Mouse (Mus musculus): ENCODE measurements around the gene Obox8.

Gene Obox8

GRCm38 (mm10) chr7:14333457-14333856 is at the start of gene Obox8:
Gene Obox8, minus strand, starts transcription at chr7:14333557.
- no peak for DNase-seq (ENCODE audit: low spot score)

DNA sequence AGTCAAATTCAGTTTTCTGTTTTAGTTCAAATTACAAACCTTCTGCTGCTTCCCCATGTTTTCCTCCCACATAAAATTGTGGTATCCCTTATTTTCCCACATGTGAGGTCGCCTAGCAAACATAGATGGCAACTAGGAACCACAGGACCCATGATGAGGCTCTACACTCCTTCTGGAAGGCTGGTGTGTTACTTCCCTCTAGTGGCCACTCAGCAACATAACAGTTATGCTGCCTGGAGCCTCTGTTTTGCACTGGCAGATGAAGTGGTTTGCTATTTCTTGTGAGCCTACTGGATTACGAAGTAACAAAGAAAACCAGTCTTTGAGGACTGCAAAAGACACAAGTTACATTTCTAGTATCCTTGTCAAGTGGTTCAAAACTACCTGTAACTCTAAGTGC is 16.1 kb downstream of the Obox8 start:
- no peak for DNase-seq (ENCODE audit: low spot score)

GRCm38 (mm10) chr7:14308671-14309070 is 24.7 kb downstream of the Obox8 start:
- DNase-seq (ENCODE audit: low spot score): no peak

GRCm38 (mm10) chr7:14307571-14307970 is 25.8 kb downstream of the Obox8 start:
- no peak for DNase-seq (ENCODE audit: low spot score)
